ENCODE assay signal across 12 mouse cellular contexts in the genomic region with DNA sequence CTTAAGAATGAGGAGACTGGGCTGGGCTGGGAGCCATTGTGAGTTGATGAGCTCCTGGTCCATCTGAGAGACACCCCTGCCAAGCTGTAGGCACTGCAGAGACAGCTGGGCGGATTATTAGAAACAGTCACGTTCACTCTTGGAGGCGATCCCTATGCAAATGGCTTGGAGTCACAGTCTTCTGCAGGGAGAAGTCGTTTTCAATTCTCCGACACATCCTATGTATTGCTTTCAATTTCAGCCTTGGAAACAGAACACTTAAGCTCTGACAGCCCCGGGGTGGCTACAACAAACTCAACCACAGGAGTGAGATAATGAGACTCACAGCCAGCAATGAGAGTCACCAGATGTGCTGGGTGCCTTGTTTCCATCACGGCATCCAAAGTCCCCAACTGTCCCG.
DNase-seq lines count a peak whose midpoint lies in the region; ATAC-seq and TF ChIP-seq lines count a peak whose summit lies in the region.
"Had no signal": no experiment of that assay in that cellular context is flagged by ENCODE, and none has a peak within 500 bp of the region (broad histone marks: within the 10 kb centered on the region; RNA-seq: fewer than 3 reads in every experiment).

No protein-coding gene starts in this region.

- H3K36me3 ChIP-seq in heart, embryonic 11.5 days (ENCODE audit: control insufficient read depth, insufficient read depth, low read length), result no peaks in the 10 kb centered on the region
- no peaks in the 10 kb centered on the region for H3K36me3 ChIP-seq in midbrain, embryonic 14.5 days (ENCODE audit: control insufficient read depth, insufficient read depth, low read length)
- H3K36me3 ChIP-seq in midbrain, embryonic 10.5 days, result no peaks in the 10 kb centered on the region
- no peaks in the 10 kb centered on the region for H3K36me3 ChIP-seq in stomach, postnatal 0 days (ENCODE audit: control insufficient read depth, insufficient read depth, low read length)
- H3K36me3 ChIP-seq: stomach, embryonic 15.5 days had no signal

- no peak overlapping the region for H3K9ac ChIP-seq in heart, embryonic 11.5 days (ENCODE audit: low read depth, low read length)
- no peak overlapping the region for H3K9ac ChIP-seq in midbrain, embryonic 14.5 days (replicated peaks; ENCODE audit: low read length)
- no peak overlapping the region for H3K9ac ChIP-seq in stomach, postnatal 0 days (ENCODE audit: low read length)
- H3K9ac ChIP-seq: stomach, embryonic 15.5 days had no signal

- TF ChIP-seq EP300 in stomach, postnatal 0 days (optimal IDR thresholded peaks at IDR 0.05), result no peak

- peak overlapping the region; percentile 37; the same call in 1 of the 2 replicates for H3K4me2 ChIP-seq in heart, embryonic 11.5 days
- 0 out of 2 replicates have a peak overlapping the region, but pooled peaks have one; percentile 6 for H3K4me2 ChIP-seq in midbrain, embryonic 14.5 days (ENCODE audit: low read length)
- no peak overlapping the region for H3K4me2 ChIP-seq in stomach, postnatal 0 days (replicated peaks; ENCODE audit: low read depth)
- H3K4me2 ChIP-seq: stomach, embryonic 15.5 days had no signal

- 20% methylated on average over 8 of the region's 8 CpGs for WGBS in heart, embryonic 11.5 days (ENCODE audit: insufficient replicate concordance)
- WGBS in midbrain, embryonic 14.5 days, result 6% methylated on average over 8 of the region's 8 CpGs
- 13% methylated on average over 8 of the region's 8 CpGs for WGBS in midbrain, embryonic 10.5 days
- 37% methylated on average over 8 of the region's 8 CpGs for WGBS in stomach, postnatal 0 days

- H3K9me3 ChIP-seq in heart, embryonic 11.5 days (replicated peaks; ENCODE audit: control insufficient read depth, low read length), result no peaks in the 10 kb centered on the region
- H3K9me3 ChIP-seq in midbrain, embryonic 14.5 days (ENCODE audit: control insufficient read depth, low read length), result no peaks in the 10 kb centered on the region
- H3K9me3 ChIP-seq in midbrain, embryonic 10.5 days (replicated peaks), result peaks cover 4% of the 10 kb centered on the region; the same call in 1 of the 2 replicates
- no peaks in the 10 kb centered on the region for H3K9me3 ChIP-seq in stomach, postnatal 0 days (ENCODE audit: control insufficient read depth, low read length)
- H3K9me3 ChIP-seq: stomach, embryonic 15.5 days had no signal

- no peak for TF ChIP-seq CTCF in stomach, postnatal 0 days (IDR thresholded peaks at IDR 0.05; ENCODE audit: low read depth)

- no peaks in the 10 kb centered on the region; the same call in 1 of the 2 replicates for H3K27me3 ChIP-seq in heart, embryonic 11.5 days (ENCODE audit: control insufficient read depth, insufficient read depth, low read length)
- H3K27me3 ChIP-seq in midbrain, embryonic 14.5 days (ENCODE audit: control insufficient read depth, insufficient read depth, low read length), result no peaks in the 10 kb centered on the region
- peaks cover 92% of the 10 kb centered on the region for H3K27me3 ChIP-seq in midbrain, embryonic 10.5 days (ENCODE audit: low read depth, poor library complexity, severe bottlenecking)
- H3K27me3 ChIP-seq in stomach, postnatal 0 days (ENCODE audit: control insufficient read depth, insufficient read depth, low read length), result no peaks in the 10 kb centered on the region; the same call in 1 of the 2 replicates
- H3K27me3 ChIP-seq: CH12.LX; stomach, embryonic 15.5 days had no signal

- no peak for DNase-seq in heart, adult 9 months (ENCODE audit: low spot score in 2 of 2)
- DNase-seq in midbrain, embryonic 14.5 days, result peak; percentile 62
- DNase-seq in midbrain, embryonic 10.5 days (ENCODE audit: low spot score), result no peak
- DNase-seq in forelimb bud, embryonic 11.5 days (ENCODE audit: low read depth, low spot score), result peak; percentile 21
- DNase-seq in retina, postnatal 1 day, result peak; percentile 54
- DNase-seq in yolk sac, embryonic 10.5 days (ENCODE audit: low spot score), result no peak
- DNase-seq in stomach, postnatal 0 days (ENCODE audit: low spot score), result no peak
- DNase-seq: cerebellum, adult 11 months had no signal

- ATAC-seq in heart, embryonic 11.5 days (replicated peaks; ENCODE audit: insufficient number of reproducible peaks, low FRiP score, low TSS enrichment), result no peak
- no peak for ATAC-seq in midbrain, embryonic 14.5 days (ENCODE audit: low FRiP score, low TSS enrichment)
- ATAC-seq in stomach, postnatal 0 days (ENCODE audit: low FRiP score, low TSS enrichment), result no peak
- ATAC-seq: intestine, embryonic 16.5 days had no signal

- H3K4me1 ChIP-seq in heart, embryonic 11.5 days (ENCODE audit: control insufficient read depth, insufficient read depth, low read length), result no peaks in the 10 kb centered on the region; the same call in 1 of the 2 replicates
- H3K4me1 ChIP-seq in midbrain, embryonic 14.5 days (ENCODE audit: control insufficient read depth, insufficient read depth, low read length), result peaks cover 19% of the 10 kb centered on the region
- peaks cover 46% of the 10 kb centered on the region for H3K4me1 ChIP-seq in midbrain, embryonic 10.5 days
- H3K4me1 ChIP-seq in stomach, postnatal 0 days (replicated peaks; ENCODE audit: control insufficient read depth, insufficient read depth), result no peaks in the 10 kb centered on the region
- H3K4me1 ChIP-seq: stomach, embryonic 15.5 days had no signal

- H3K4me3 ChIP-seq in heart, embryonic 11.5 days (ENCODE audit: low read depth, low read length), result no peak overlapping the region
- no peak overlapping the region for H3K4me3 ChIP-seq in midbrain, embryonic 14.5 days (replicated peaks; ENCODE audit: low read depth, low read length)
- H3K4me3 ChIP-seq in midbrain, embryonic 10.5 days, result no peak overlapping the region
- no peak overlapping the region for H3K4me3 ChIP-seq in stomach, postnatal 0 days (ENCODE audit: low read depth, low read length)
- H3K4me3 ChIP-seq: stomach, embryonic 15.5 days had no signal

- no peak overlapping the region for H3K27ac ChIP-seq in heart, embryonic 11.5 days (ENCODE audit: low read depth, low read length)
- peak overlapping the region; percentile 37; the same call in 1 of the 2 replicates for H3K27ac ChIP-seq in midbrain, embryonic 14.5 days (replicated peaks; ENCODE audit: low read depth, low read length)
- H3K27ac ChIP-seq in midbrain, embryonic 10.5 days (replicated peaks), result no peak overlapping the region
- H3K27ac ChIP-seq in stomach, postnatal 0 days (replicated peaks), result no peak overlapping the region
- H3K27ac ChIP-seq: stomach, embryonic 15.5 days had no signal

Comparison
In these comparisons a context has a peak if more than half of its experiments do, and no peak if none do; other contexts are left out.
1. DNase-seq: peak in midbrain, embryonic 14.5 days (single experiment), forelimb bud, embryonic 11.5 days (single experiment) and retina, postnatal 1 day (single experiment); none in heart, adult 9 months (0 of 2), midbrain, embryonic 10.5 days (single experiment), yolk sac, embryonic 10.5 days (single experiment) and stomach, postnatal 0 days (single experiment).